Mouse (Mus musculus) large intestine, adult 2 months (tissue): ENCODE measurements around the gene Umod. TPM values are rescaled to one million over a fixed set of nuclear protein-coding genes. Genes with fewer than 3 reads are reported as not detected.
A peak's percentile ranks its signal among the peaks of the same experiment; 100 is the strongest.

Experiments
- DNase-seq: peaks from one replicate; pipeline ENCODE4 v3.0.0-alpha.2; 2012; ENCODE audit warnings: low read depth, low spot score
- WGBS: fragments of 180-500 bp; shearing (Covaris S2); methylation state at CpG from one replicate; pipeline ENCODE4 v1.1.7; 2018; 5-methylcytosine and 5-hydroxymethylcytosine counted together
- polyA plus RNA-seq: library from polyadenylated mRNA; depleted of rRNA; stranded (reverse); fragments of >200 nt; gene quantifications from 2 replicates; pipeline ENCODE4 v1.2.3, GENCODE M21; 2012; rRNA removed

Umod gene
- polyA plus RNA-seq = not detected in 2 replicates

- DNase-seq = no peak
Observed at GRCm38 (mm10) chr7:119479256-119479655, at the start of gene Umod. Gene Umod, minus strand, starts transcription at chr7:119479282.

- no peak for DNase-seq
- 71% methylated on average over 7 of the region's 7 CpGs for WGBS
Observed at GRCm38 (mm10) chr7:119528617-119529016, 49.5 kb upstream of the Umod start.

- 47% methylated on average over 2 of the region's 2 CpGs for WGBS
- DNase-seq = no peak
Observed at GRCm38 (mm10) chr7:119527548-119527947, 48.5 kb upstream of the Umod start.

- no peak for DNase-seq
- 100% methylated on average over 1 of the region's 1 CpGs for WGBS
Observed at GRCm38 (mm10) chr7:119527135-119527534, 48.1 kb upstream of the Umod start.

GRCm38 (mm10) chr7:119526486-119526885 lies 47.4 kb upstream of the Umod start:
- DNase-seq = no peak
- 71% methylated on average over 13 of the region's 13 CpGs for WGBS

DNA sequence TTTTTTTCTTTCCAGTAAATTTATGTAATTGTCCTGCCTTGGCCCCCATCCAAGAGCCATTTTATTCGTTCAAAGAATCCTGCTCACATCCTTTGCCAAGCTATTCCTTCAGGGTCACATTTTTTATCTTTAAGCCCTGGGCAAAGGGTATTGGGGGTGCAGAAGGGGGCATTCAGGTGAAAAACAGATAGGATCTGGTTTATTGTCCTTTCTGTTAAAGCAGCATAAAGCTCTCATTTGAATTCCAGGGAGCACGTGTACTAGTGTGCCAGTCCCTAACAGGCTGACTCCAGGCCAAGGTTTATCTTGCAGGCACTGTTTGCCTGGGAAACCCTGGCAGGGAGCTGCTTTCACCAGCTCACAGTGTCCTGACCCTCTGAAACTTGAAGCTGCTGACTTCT lies 46.8 kb upstream of the Umod start:
- 4% methylated on average over 2 of the region's 2 CpGs for WGBS
- DNase-seq = no peak

DNA sequence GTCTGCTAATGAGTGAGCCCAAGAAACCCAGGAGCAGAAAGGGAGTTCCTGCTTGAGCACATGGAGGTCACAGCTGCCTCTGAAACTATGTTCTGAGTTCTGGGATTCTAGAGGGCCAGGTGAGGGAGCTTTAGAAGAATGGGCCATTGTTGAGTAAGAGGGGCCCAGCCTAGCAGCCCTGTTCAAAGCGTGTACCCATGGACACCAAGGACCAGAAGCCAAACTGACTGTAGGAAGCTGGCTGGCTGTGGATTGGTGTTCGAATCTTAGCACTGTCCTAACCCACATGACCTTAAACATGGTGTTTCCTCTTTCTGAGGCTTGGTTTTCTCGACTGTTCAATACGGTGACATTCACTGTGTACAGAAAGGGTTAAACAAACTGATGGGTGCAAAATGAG lies 44.3 kb upstream of the Umod start, which contains the start of gene Pdilt:
Pdilt (minus strand) TSS at position 101 of the 400 bp plus-strand sequence.
- WGBS = 67% methylated on average over 4 of the region's 4 CpGs
- DNase-seq = no peak

GRCm38 (mm10) chr7:119522385-119522784 lies 43.3 kb upstream of the Umod start:
- no peak for DNase-seq

DNA sequence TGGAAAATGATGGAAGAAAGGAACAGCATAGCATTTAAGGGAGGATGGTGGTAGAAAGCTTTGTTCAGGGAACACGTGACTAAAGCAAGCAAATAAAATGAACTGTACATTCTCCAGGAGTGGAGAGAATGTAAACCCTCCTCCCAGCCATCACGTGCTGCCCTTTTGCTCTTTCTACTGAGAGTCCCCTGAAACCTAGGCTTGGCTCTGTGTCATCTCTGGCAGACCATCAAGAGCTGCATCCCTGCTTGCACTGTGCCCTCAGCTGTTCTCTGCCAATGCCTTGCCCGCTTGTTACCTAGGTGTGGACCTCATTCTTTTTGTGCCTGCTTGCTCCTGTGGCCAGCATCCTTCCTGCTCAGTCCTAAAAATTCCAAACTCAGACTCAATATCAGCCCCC lies 42.7 kb upstream of the Umod start:
- DNase-seq = no peak
- 33% methylated on average over 3 of the region's 3 CpGs for WGBS

More at GRCm38 (mm10) chr7:119522385-119522784, 43.3 kb upstream of the Umod start:
- WGBS = 81% methylated on average over 1 of the region's 1 CpGs

DNA sequence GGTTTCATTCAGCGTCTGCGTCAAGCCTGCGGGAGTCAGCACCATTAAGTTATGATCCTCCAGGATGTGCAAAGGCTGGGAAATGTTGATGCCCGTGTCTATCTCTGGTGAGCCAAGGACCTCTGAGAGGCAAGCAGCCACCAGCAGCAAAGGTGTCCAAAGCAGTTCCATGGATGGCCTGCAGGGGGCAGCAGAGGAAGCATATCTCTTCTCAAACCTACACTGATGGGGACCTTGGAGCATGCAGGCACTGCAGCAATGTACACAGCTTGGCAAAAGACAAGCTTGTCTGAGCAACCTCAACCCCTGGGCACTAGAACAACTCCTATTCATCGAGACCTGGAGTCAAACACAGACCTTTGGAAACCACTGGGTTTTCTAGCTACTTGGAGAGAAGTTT lies 40.6 kb upstream of the Umod start:
- peak; percentile 10 for DNase-seq
- WGBS = 35% methylated on average over 5 of the region's 5 CpGs

DNA sequence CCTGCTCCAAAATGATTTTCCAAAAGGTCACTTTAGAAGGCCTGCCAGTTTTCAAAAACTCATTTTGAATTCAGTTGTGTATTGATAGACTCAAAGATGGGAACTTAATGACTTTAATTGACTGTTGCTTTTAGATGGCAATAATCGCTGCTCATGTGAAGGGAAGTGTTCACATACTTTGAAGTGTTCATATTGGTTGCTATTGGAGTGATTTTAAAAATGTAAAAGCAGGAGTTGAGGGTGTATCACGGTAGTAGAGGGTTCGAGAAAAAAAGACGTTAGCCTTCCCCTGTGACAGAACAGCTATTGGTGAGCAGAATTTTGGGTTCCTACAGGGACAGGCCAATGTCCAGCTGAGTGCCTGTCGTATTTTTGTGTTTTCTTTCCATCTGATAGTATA lies 40.1 kb upstream of the Umod start, which contains the start of gene Acsm5:
Acsm5 (plus strand) TSS at position 301 of the 400 bp plus-strand sequence.
- WGBS = 70% methylated on average over 5 of the region's 5 CpGs
- DNase-seq = no peak

DNA sequence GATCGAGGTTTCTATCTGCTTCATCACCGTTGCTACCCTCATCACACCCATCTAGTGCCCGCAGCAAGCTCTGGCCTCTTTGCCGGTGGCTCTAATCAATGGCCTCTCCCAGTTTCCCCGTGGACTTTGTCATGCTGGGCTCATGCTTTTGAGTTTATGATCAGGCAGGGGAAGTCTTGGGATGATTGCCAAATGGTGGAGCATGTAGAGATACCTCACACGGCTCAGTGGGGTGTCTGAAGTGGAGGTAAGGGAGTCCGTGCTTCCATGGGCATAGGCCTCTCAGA lies 37.1 kb upstream of the Umod start:
- no peak for DNase-seq
- 39% methylated on average over 7 of the region's 7 CpGs for WGBS

DNA sequence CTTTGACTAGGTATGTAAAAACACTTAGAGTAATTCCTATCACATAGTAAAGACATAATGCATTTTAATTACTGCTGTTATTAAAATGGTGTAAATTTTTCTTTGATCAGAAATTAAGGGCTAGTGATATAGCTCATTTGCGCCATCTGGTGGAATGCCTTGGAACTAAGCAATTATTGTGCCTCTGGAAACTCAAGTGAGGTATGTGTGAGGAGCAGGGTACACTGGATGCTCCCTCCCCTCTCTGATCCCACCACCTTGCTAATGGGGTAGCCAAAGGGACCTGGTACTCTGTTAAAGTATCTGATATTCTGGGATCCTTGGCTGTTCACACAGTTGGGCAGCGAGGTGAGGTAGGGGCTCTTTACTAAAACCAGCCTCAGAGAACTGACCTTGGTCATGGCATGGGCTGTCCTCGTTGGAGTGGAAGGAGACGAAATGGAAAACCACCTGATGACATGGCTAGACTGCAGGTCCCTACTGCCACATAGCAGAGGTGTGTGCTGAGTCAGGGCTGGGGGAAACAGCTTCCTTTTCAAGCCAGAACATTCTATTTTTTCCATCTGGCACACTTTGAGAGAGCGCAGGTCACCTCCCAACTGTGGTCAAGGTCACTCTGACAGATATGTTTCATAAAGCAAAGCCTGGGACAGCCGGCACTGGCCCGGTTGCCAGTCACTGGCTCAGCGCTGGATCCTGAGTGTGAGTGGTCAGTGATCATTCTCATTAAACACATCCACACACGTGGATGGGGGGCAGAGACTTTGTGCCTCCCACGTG lies 36.6 kb upstream of the Umod start:
- 55% methylated on average over 10 of the region's 10 CpGs for WGBS
- DNase-seq = no peak

- WGBS = 24% methylated on average over 7 of the region's 7 CpGs
- DNase-seq = no peak
Observed at GRCm38 (mm10) chr7:119513056-119513455, 34.0 kb upstream of the Umod start.

DNA sequence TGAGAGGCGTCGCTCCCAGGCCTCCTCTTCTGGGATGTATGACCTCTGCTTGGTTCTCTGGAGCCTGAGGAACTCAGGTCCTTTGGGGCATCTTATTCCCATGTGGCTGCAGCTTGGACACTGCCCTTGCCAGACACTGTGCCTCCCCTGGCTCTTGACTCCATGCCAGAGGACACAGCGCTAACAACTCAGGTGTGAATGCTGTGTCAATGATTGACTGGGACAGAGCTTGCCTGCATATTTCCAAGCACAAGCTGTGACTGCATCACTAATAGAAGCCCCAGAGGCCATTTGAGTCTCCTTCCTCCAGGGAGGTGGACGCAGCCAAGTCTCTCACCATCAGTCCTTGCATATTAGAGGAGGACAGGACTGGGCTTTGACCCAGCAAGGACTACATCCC lies 32.1 kb upstream of the Umod start:
- DNase-seq = no peak
- WGBS = 70% methylated on average over 4 of the region's 4 CpGs

- DNase-seq = no peak
- WGBS = 81% methylated on average over 4 of the region's 4 CpGs
Observed at GRCm38 (mm10) chr7:119490041-119490780, 11.1 kb upstream of the Umod start.

DNA sequence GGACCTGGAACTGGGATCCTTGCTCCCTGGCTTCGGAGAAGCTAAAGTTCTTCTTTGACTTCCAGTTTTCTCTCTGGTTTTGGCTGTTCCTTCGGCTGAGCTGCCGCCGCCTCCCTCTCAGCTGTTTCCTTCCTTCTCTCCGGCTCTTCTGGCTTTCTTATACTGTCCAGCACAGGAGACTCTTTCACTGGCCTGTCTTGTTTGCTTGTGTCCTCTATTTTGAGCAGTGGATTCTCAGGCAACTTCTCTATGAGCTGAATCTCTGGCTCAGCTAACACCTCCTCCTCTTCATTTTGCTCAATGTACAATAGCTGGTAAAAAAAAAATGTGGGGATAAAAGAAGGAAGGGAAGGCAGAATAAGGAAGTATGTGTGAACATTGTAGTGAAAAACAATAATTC lies 7.6 kb upstream of the Umod start:
- 79% methylated on average over 5 of the region's 5 CpGs for WGBS
- no peak for DNase-seq

DNA sequence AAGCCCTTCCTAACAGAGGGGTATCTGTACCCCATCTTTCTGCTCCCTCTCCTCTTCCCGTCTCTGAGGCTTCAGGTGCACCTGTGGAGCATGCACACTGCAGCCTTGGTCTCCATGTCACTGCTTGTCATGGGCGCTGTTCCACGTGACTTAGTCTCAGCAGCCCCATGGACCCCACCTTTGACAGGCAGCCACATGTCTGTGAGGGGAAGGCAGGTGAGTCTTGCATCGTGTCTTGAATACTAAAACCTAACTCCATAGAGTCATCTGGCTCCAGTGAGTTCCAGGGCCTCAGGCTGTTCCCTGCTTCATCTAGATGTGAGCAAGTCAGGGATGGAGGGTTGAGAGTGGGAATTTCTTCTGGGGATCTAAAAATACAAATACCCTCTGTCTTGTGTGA lies 5.1 kb upstream of the Umod start:
- no peak for DNase-seq
- 78% methylated on average over 4 of the region's 4 CpGs for WGBS

DNA sequence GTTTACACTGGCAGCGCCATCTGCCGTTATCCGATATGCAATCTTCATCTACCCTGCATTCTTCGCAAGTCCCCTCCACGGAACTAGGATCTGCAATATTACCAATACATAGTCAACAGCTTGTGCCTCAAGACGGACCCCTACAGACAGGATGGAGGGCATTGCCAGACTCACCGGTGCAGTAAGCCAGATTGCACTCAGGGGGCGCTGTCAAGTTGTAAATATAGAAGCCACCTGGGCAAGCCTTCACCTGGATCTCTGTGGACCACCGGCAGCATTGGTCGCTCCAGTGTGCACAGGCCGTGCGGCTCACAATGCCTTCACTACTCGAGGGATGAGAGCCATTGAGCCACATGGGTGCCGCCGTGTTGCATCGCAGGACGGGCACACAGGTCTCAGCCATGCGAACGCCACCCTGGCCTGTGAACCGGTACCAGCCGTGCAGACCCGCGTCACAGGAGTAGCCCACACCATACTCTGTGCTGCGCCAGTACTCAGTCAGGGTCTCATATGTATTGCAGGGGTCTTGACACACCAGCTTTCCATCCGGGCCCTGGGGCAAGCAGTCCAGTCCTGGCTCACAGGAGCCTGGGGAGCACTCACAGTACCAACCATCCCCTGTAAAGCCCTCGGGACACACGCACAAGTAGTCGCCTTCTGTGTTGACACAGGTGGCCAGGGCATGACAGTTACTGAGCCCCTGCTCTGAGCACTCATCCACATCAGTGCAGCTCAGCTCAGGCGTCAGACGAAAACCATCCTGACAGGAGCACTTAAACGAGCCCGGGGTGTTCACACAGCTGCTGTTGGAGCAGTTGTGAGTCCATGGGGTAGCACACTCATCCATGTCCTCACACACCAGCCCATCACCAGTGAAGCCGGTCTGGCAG lies 2.3 kb downstream of the Umod start:
- no peak for DNase-seq
- 65% methylated on average over 33 of the region's 33 CpGs for WGBS

DNA sequence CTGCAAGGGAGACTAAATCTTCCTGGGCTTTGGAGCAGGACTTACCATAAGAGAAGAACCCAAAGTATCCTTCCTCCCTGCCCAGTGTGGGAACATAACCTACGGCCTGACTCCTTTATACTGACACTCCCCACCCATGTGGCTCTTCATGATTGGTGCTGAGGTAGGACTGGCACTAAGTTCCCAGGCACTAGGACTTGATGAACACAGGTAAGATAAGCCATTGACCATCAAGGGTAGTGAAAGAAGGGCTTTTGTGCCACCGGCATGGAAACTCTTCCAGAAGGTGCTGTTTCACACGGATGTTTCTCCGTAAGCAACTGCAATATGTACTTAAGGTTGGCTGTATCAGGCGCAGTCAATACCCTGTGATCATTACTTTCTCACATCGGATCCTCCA lies 19.9 kb downstream of the Umod start, which contains the start of gene Gp2:
Gp2 (minus strand) TSS at position 101 of the 400 bp plus-strand sequence.
- WGBS = 81% methylated on average over 6 of the region's 6 CpGs

More for the DNA sequence above, 19.9 kb downstream of the Umod start, which contains the start of gene Gp2:
- DNase-seq = no peak
